Mouse (Mus musculus): ENCODE results near the gene Fcho2.

Fcho2 gene

GRCm38 (mm10) chr13:98710655-98711054, 104.6 kb downstream of the Fcho2 start:
- DNase-seq (ENCODE audit: low spot score in 2 of 2) = no peak

DNA sequence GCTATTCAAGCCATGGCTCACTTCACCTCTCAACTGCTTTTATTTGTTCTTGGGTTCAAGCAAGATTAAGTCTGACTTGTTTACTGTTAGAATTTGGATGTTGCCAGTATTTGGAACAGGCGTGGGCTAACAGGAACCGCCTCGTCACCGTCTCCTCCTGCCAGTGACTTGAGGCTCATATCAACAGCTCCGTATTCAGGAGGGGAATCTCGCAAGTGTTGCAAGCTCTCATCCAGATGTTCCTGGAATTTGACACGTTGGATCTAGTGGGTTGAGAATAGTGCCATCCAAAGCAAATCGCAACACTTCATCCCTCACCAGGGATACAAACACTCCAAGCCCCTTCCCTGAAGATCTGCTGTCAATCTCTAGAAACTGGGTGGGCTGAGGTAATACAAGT, 105.0 kb downstream of the Fcho2 start:
- no peak for DNase-seq (ENCODE audit: low spot score in 2 of 2)

- no peak for DNase-seq (ENCODE audit: low spot score in 2 of 2)
Observed at GRCm38 (mm10) chr13:98705501-98705900, 109.7 kb downstream of the Fcho2 start.

DNA sequence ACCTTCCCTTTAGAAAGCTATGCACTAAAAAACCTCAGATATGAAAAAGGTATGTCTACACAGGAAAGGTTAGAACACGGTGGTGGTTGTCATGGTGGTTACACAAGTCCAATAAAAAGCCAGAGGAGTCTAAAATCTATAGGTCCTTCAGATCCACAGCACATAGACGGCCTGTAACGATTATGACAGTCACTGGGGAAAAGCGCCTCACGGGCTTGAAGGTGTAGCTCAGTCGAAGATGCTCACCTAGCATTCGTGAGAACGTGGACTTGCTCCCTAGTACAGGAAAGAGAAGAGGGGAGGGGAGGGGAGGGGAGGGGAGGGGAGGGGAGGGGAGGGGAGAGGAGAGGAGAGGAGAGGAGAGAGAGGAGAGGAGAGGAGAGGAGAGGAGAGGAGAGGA, 111.5 kb downstream of the Fcho2 start:
- DNase-seq (ENCODE audit: low spot score in 2 of 2) = no peak

- no peak for DNase-seq (ENCODE audit: low spot score in 2 of 2)
Observed at GRCm38 (mm10) chr13:98702361-98702760, 112.9 kb downstream of the Fcho2 start.

DNA sequence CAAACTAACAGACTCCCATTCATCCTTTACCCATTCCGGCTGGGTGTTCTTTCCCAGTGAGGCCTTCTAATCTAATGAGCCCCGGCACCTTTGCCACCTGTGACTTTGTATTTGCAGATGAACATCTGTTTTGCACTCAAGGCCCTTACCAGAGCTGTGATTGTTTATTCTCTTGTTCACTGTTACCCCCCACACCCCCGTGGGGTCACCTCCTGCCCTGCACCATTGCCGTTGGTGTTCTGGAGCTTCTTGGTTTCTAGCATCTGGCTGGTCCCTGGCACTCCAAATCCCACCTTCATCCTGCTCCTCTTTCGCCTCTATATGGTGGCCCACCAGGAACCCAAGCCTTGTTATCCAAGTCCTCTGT, 114.0 kb downstream of the Fcho2 start:
- no peak for DNase-seq (ENCODE audit: low spot score in 2 of 2)

- DNase-seq (ENCODE audit: low spot score in 2 of 2) = no peak
Observed at GRCm38 (mm10) chr13:98700661-98701308, 114.5 kb downstream of the Fcho2 start.

DNA sequence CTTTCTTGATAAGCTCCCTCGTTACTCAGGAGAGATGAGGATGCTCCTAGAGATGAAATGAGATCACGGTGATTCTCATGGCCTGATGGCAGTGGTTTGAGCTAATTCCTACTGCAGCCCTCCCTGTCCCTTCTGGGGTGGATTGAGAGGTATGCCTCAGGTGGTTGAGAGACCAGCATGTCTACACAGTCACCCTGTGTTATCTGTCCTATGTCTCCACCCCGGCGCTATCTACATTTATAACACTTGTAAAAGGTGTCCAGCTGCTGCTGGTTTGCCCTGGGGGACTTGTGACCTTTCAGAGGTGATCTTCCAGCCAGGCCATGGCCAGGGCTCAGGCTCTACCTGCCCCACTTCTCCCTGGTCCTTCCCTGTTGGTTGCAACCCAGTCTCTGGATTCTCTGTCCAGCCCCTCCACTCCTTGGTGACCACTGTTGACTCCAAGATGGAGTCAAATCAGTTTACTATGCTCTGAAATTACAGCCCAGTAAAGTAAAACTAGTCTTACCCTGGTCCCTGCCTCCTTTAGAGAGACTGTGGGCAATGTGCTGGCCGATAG, 115.2 kb downstream of the Fcho2 start:
- DNase-seq (ENCODE audit: low spot score in 2 of 2) = no peak

DNA sequence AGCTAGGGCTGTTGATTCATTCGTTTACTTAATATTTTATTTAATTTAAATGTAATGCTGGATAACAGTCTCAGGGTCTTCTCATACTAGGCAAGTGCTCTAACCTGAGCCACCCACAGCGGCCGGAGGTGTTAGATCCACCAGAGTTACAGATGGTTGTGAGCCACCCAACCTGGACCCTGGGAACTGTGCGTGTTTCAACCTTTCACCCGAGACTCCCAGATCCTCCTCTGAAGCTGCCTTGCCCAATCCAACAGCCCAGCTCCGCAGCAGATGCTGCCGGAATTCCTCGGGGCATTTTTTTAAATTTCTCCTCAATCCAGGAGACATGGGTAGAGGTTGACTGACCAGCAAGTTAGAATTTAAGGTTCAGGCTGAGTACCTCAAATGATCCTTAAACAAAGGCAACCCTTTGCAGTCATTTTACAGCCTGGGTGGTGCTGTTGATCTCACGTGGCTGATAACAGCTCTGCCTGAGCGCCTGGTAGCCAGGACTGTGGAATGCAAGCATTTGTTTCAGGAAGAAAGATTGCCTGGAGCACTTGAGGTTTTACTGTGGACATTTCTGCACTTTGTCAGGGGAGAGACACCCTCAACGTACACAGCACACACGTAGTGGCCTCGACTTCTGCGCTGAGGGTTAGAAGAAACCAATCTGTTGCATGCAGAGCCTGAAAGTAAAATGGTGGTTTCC, 116.1 kb downstream of the Fcho2 start:
- no peak for DNase-seq (ENCODE audit: low spot score in 2 of 2)

GRCm38 (mm10) chr13:98696716-98697115, 118.5 kb downstream of the Fcho2 start:
- no peak for DNase-seq (ENCODE audit: low spot score in 2 of 2)

GRCm38 (mm10) chr13:98695546-98695945, 119.7 kb downstream of the Fcho2 start:
- no peak for DNase-seq (ENCODE audit: low spot score in 2 of 2)

DNA sequence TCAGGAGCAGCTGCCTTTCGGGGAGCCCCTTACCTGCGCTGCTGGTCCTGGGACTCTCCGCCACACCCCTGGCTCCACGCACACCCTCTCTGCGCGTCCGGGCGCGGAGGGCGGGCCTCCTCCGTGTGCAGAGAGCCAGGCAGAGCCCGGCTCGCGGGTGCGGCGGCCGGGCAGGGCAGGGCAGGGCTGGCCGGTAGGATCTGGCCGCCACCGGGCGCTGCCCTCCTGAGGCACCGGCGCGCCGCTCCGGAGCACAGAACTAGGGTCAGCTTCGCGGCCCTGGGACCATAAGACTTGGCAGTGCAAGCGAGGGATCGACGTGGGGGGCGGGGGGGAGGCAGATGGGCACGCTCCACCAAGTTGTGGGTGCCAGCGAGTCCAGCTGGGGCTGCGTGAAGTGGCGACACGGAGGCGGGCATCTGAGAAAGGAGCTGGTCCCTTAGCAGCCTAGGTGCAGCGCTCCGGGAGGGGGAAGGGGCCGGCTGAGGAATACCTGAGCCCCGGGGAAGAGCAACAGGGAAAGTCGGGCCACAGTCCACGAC, 120.4 kb downstream of the Fcho2 start, which contains the start of gene Tmem171:
Gene Tmem171 (minus strand): TSS at position 62 of the 542 bp plus-strand sequence.
- DNase-seq (ENCODE audit: low spot score in 2 of 2) = peak; percentile 12 to 24

GRCm38 (mm10) chr13:98693316-98693715, 121.9 kb downstream of the Fcho2 start:
- DNase-seq (ENCODE audit: low spot score in 2 of 2) = no peak

- no peak for DNase-seq (ENCODE audit: low spot score in 2 of 2)
Observed at GRCm38 (mm10) chr13:98691956-98692515, 123.2 kb downstream of the Fcho2 start.

GRCm38 (mm10) chr13:98690886-98691285, 124.4 kb downstream of the Fcho2 start:
- DNase-seq (ENCODE audit: low spot score in 2 of 2) = no peak

DNA sequence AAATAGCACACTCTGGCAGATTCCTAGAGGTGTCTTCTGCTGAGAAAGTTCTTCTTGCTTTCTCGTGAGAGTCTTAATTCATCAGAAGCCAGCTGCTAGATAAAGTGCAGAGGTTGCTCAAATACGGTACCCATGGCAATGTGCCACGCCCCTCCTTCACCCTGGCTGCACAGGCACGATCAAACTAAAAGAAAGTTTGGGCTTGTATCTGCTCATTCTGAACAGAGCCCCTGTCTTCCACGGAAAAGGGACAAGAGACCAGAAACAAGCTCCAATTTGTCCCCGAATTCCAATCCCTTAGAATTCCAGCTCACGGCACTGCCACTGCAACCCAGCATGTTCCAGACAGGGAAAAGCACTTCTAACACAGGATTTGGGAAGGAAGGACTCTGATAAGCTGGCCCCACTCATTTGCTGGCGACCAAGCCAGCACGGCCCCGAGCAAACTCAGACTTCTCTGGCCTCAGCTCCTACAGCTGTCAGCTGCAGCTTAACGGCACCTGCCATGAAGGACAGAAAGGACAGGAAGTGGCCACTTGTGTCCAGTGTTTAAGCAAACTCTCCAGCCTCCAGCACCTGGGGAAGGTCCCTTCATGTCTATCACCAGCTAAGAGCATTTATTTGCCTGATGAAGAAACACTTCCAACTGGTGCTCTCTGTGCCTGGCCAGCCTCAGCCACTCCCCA, 125.5 kb downstream of the Fcho2 start:
- DNase-seq (ENCODE audit: low spot score in 2 of 2) = no peak

DNA sequence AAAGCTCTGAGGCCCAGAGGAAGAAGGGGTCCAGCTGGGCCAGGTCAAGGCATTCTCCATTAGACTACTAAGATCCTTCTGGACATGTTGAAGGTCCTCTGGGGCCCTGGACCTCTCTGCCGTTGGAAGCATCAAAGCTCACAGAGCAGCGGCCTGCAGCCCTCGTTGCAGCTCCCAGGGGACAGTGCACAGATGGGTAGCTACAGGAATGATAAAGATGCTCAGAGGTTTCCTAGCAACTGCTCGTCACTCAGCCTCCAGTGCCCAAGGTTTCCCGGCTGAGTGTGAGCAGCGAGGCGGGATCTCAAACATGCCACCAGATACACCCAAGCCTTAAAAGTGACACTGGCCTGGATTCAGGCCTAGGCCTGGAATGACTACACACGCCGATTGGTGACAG, 127.3 kb downstream of the Fcho2 start:
- peak; percentile 37 to 44 for DNase-seq (ENCODE audit: low spot score in 2 of 2)

- no peak for DNase-seq (ENCODE audit: low spot score in 2 of 2)
Observed at GRCm38 (mm10) chr13:98684144-98684900, 130.9 kb downstream of the Fcho2 start.

- no peak for DNase-seq (ENCODE audit: low spot score in 2 of 2)
Observed at GRCm38 (mm10) chr13:98683412-98683811, 131.8 kb downstream of the Fcho2 start.

GRCm38 (mm10) chr13:98680470-98681060, 134.7 kb downstream of the Fcho2 start:
- DNase-seq (ENCODE audit: low spot score in 2 of 2) = no peak

DNA sequence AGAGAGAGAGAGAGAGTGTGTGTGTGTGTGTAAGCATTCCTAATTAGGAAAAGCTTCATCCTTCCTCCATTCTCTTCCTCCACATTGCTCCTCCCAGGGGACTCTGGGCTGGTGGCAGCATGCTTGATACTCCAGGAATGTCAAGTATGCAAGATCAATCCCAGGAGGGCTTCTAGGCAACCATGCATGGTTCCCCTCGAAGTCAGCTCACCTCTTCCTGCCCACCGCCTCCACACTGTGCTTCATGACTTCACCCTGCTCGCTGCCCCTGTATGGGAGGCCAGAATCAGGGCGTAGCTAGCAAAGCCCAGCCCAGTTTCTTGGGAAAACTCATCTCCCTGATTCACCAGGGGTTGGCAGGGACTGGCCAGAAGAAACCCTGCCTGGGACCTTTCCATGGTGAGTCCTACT, 135.6 kb downstream of the Fcho2 start:
- no peak for DNase-seq (ENCODE audit: low spot score in 2 of 2)

Measured in right cerebral cortex, adult 2 months (tissue).